Mouse (Mus musculus): ENCODE results near the gene Hist1h4f. TPM values are rescaled to one million over a fixed set of nuclear protein-coding genes. Genes with fewer than 3 reads are reported as not detected.
"Not testable (repeated sequence)": the region's sequence is repeated elsewhere in the genome, so short reads cannot be mapped to it uniquely, and the experiment has no call there.

The Hist1h4f gene
- polyA plus RNA-seq, 1 experiment, result 1.4 TPM

DNA sequence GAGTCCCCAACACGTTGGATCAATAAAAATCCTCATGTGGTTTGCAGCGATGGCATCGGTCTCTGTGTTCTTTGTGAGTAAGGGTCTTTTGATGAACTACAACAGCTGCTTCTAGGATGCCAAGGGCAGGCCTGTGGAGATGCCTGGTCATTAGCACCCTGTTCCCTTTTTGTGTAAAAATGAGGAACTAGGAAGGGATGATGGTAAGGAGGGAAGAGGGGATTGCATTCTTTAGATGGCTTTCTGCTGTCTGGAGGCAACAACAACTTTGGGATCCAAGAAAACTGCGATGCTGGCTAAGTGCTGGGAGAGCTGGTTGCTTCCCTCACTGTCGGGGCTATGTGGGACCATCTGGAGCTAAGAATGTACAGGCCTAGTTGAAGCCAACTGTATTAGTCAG lies 13.2 kb downstream of the Hist1h4f start:
- Histone ChIP-seq H3K4me3 (ENCODE audit: insufficient read depth, low read depth, low read length) (no peak overlapping the region), H3K4me1 (ENCODE audit: control insufficient read depth, insufficient read depth, low read length) (peaks cover 6% of the 10 kb centered on the region; the same call in 1 of the 2 replicates), H3K27ac (ENCODE audit: insufficient read depth, low read depth, low read length) (no peak overlapping the region), H3K36me3 (ENCODE audit: control insufficient read depth, insufficient read depth, low read length) (no peaks in the 10 kb centered on the region), H3K27me3 (replicated peaks; ENCODE audit: control insufficient read depth, insufficient read depth, low read length) (no peaks in the 10 kb centered on the region)
- no peak for DNase-seq
- WGBS, result 81% methylated on average over 5 of the region's 5 CpGs
- TF ChIP-seq CTCF (conservative IDR thresholded peaks at IDR 0.05; ENCODE audit: insufficient read depth, insufficient read length, low read depth, low read length) (no peak), POLR2A (IDR thresholded peaks at IDR 0.05; ENCODE audit: low read depth, low read length) (no peak)

DNA sequence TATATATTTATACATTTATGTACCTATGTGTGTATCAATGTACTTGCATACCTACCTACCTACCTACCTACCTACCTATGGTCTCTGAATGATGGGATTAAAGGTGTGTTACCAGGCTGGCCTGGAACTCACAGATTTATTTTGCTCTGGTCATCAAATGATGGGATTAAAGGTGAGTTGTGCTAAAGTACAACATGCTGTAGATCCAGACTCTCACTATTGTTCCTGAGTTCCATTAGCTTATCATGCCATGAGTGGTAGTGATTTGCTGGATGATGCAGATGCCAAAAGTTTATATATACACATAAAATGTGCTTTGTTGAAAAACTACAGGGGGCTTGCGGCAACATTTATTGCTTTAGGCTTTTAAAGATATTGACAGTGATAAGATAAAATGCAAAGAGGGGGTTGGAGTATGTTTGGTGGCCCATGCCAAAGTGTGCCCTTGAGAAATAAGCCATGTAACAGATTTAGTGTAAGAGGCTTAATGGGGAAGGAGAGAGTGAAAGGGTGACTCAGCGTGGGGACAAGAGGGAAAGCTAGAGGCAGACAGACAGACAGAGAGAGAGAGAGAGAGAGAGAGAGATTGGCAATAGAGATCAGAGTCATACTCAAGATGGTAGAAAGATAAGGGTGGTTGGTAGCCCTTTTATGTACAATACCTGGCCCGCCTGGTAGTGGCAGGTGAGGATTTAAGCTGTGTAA lies 14.3 kb downstream of the Hist1h4f start:
- Histone ChIP-seq H3K36me3 (ENCODE audit: control insufficient read depth, insufficient read depth, low read length) (no peaks in the 10 kb centered on the region), H3K27ac (ENCODE audit: insufficient read depth, low read depth, low read length) (no peak overlapping the region), H3K27me3 (replicated peaks; ENCODE audit: control insufficient read depth, insufficient read depth, low read length) (no peaks in the 10 kb centered on the region), H3K4me1 (ENCODE audit: control insufficient read depth, insufficient read depth, low read length) (peaks cover 11% of the 10 kb centered on the region; the same call in 1 of the 2 replicates), H3K4me3 (ENCODE audit: insufficient read depth, low read depth, low read length) (no peak overlapping the region)
- DNase-seq, result no peak
- WGBS, result 86% methylated on average over 3 of the region's 3 CpGs
- no peak for TF ChIP-seq CTCF (conservative IDR thresholded peaks at IDR 0.05; ENCODE audit: insufficient read depth, insufficient read length, low read depth, low read length)
- TF ChIP-seq POLR2A (IDR thresholded peaks at IDR 0.05; ENCODE audit: low read depth, low read length), result no peak

GRCm38 (mm10) chr13:23536076-23536822 lies 15.2 kb downstream of the Hist1h4f start:
- Histone ChIP-seq H3K36me3 (ENCODE audit: control insufficient read depth, insufficient read depth, low read length) (no peaks in the 10 kb centered on the region), H3K4me3 (ENCODE audit: insufficient read depth, low read depth, low read length) (no peak overlapping the region), H3K27ac (ENCODE audit: insufficient read depth, low read depth, low read length) (no peak overlapping the region), H3K4me1 (ENCODE audit: control insufficient read depth, insufficient read depth, low read length) (peaks cover 11% of the 10 kb centered on the region; the same call in 1 of the 2 replicates), H3K27me3 (replicated peaks; ENCODE audit: control insufficient read depth, insufficient read depth, low read length) (no peaks in the 10 kb centered on the region)
- no peak for TF ChIP-seq POLR2A (IDR thresholded peaks at IDR 0.05; ENCODE audit: low read depth, low read length)
- DNase-seq, result no peak
- 27% methylated on average over 7 of the region's 7 CpGs for WGBS

GRCm38 (mm10) chr13:23535137-23536075 lies 16.0 kb downstream of the Hist1h4f start, which contains the start of gene Hist1h3g:
TSS of gene Hist1h3g (plus strand) at chr13:23535422.
- not testable (repeated sequence) for H3K36me3 ChIP-seq (ENCODE audit: control insufficient read depth, insufficient read depth, low read length); H3K27ac ChIP-seq (ENCODE audit: insufficient read depth, low read depth, low read length); H3K27me3 ChIP-seq (replicated peaks; ENCODE audit: control insufficient read depth, insufficient read depth, low read length)
- DNase-seq, result peak; percentile 94
- Histone ChIP-seq H3K4me1 (ENCODE audit: control insufficient read depth, insufficient read depth, low read length) (peaks cover 11% of the 10 kb centered on the region; the same call in 1 of the 2 replicates), H3K4me3 (ENCODE audit: insufficient read depth, low read depth, low read length) (peak within 1 kb of the TSS; percentile 45)
- 1% methylated on average over 48 of the region's 62 CpGs for WGBS

DNA sequence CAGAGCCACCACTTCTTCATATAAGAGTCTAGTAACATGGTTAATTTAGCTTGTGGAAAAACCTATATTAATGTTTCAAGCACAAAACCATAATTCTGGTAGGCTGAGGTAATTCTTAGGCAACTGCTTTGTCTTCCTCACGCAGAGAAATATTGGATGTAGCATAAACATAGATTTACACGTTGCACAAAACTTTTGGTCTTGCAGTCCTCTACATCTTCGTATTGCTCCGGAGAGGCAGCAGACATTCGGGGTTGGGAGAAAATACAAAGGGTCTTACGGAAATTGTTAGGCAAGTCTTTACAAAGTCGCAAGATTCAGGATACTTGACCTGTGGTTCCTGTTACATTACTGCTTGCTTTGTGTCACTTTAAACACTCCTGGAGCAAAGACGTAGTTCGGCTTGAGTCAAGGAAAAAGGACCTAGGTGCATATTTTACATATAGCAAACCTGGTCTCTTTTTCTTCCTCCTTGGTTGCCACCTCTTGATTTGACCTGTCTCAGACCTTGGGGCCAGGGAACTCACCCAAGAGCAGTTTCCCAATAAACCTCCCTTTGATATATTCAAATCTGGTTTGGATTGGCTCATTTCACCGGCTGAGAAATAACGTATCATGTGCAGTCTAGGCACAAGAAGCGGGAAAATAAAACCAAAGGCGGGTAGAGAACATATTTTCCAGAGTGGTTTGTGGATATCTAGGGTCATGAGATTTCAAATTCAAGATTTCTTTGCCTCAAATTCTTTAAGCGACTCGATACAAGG lies 16.9 kb downstream of the Hist1h4f start:
- H3K4me3 ChIP-seq (ENCODE audit: insufficient read depth, low read depth, low read length), result no peak overlapping the region
- H3K4me1 ChIP-seq (ENCODE audit: control insufficient read depth, insufficient read depth, low read length), result peaks cover 11% of the 10 kb centered on the region; the same call in 1 of the 2 replicates
- TF ChIP-seq CTCF (conservative IDR thresholded peaks at IDR 0.05; ENCODE audit: insufficient read depth, insufficient read length, low read depth, low read length) (no peak), POLR2A (IDR thresholded peaks at IDR 0.05; ENCODE audit: low read depth, low read length) (no peak)
- H3K36me3 ChIP-seq (ENCODE audit: control insufficient read depth, insufficient read depth, low read length), result no peaks in the 10 kb centered on the region
- no peak overlapping the region for H3K27ac ChIP-seq (ENCODE audit: insufficient read depth, low read depth, low read length)
- no peak for DNase-seq
- WGBS, result under 1% methylated on average over 15 of the region's 15 CpGs
- H3K27me3 ChIP-seq (replicated peaks; ENCODE audit: control insufficient read depth, insufficient read depth, low read length), result no peaks in the 10 kb centered on the region

GRCm38 (mm10) chr13:23533560-23534367 lies 17.7 kb downstream of the Hist1h4f start, which contains the start of gene Hist1h2af:
TSS of gene Hist1h2af (plus strand) at chr13:23533906.
- H3K27me3 ChIP-seq (replicated peaks; ENCODE audit: control insufficient read depth, insufficient read depth, low read length); H3K36me3 ChIP-seq (ENCODE audit: control insufficient read depth, insufficient read depth, low read length); H3K27ac ChIP-seq (ENCODE audit: insufficient read depth, low read depth, low read length): not testable (repeated sequence)
- Histone ChIP-seq H3K4me1 (ENCODE audit: control insufficient read depth, insufficient read depth, low read length) (peaks cover 11% of the 10 kb centered on the region; the same call in 1 of the 2 replicates), H3K4me3 (ENCODE audit: insufficient read depth, low read depth, low read length) (peak within 1 kb of the TSS; percentile 50; the same call in 1 of the 2 replicates)
- DNase-seq, result peak; percentile 70
- under 1% methylated on average over 25 of the region's 53 CpGs for WGBS

Measured in kidney, adult 2 months (tissue).